ENCODE assay signal across 13 mouse cellular contexts in genomic region chr12:106931591-106931990, GRCm38 (mm10).
"Had no signal": no experiment of that assay in that cellular context is flagged by ENCODE, and none has a peak within 500 bp of the region (broad histone marks: within the 10 kb centered on the region; RNA-seq: fewer than 3 reads in every experiment).

No protein-coding gene starts in this region.

- H3K36me3 ChIP-seq: midbrain, embryonic 15.5 days; neural tube, embryonic 13.5 days had no signal

- H3K4me3 ChIP-seq: layer of hippocampus, adult 2 months; midbrain, embryonic 15.5 days; neural tube, embryonic 13.5 days had no signal

- H3K4me2 ChIP-seq: midbrain, embryonic 15.5 days; neural tube, embryonic 13.5 days had no signal

- H3K27me3 ChIP-seq: midbrain, embryonic 15.5 days; neural tube, embryonic 13.5 days had no signal

- ATAC-seq: midbrain, embryonic 15.5 days had no signal

- H3K9ac ChIP-seq: liver, embryonic 14.5 days; midbrain, embryonic 15.5 days; neural tube, embryonic 13.5 days had no signal

- H3K27ac ChIP-seq: layer of hippocampus, adult 2 months; liver, embryonic 14.5 days; midbrain, embryonic 15.5 days; neural tube, embryonic 13.5 days had no signal

- H3K9me3 ChIP-seq: midbrain, embryonic 15.5 days; neural tube, embryonic 13.5 days had no signal

- DNase-seq: kidney, adult 11 months; kidney, postnatal 10 days; kidney, postnatal 4 days; liver; lung, adult 18-20 months; retina, postnatal 1 day; right cerebral cortex, postnatal 4 days; spleen, adult 18-20 months; thymus, postnatal 36 days had no signal
